Mouse (Mus musculus) small intestine, adult 2 months (tissue): Measurements from ENCODE around the gene Dock2.

Experiments
- CTCF ChIP-seq: fragments of 200-500 bp; IDR thresholded peaks from 2 replicates; pipeline ENCODE4 v1.5.1; 2012; ENCODE audit warnings: low read depth, mild to moderate bottlenecking, control low read depth, inconsistent platforms, low read length, moderate library complexity, mixed read lengths; ENCODE audit not compliant: insufficient replicate concordance, insufficient read length; ENCODE audit errors: extremely low read depth
- POLR2A ChIP-seq: fragments of 200-500 bp; IDR thresholded peaks from 2 replicates; pipeline ENCODE4 v1.6.1; 2012; ENCODE audit warnings: low read depth, mild to moderate bottlenecking, control low read depth, inconsistent platforms, low read length, moderate library complexity

DNA sequence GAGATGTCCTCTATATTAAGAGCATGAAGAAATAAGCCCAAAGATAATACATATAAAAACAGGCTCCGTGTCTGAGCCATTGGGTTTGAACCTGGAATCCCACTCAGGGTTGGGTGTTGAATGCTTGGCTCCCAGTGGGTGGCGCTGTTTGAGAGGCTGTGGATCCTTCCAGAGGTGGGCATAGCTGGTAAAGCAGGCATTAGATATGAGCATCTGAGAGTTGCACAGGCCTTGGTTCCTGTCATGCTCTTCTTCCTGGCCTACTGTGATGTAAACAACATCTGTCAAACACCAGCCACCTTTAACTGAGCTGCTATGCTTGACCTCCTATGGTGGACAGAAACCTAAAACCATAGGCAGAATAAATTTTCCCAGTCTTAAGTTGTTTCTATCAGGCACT lies 507.8 kb downstream of the Dock2 start:
- TF ChIP-seq POLR2A (no peak), CTCF (peak; percentile 14; the same call in 1 of the 2 replicates)
